Mouse (Mus musculus): ENCODE measurements around the gene Tmem132d. TPM values are rescaled to one million over a fixed set of nuclear protein-coding genes. Genes with fewer than 3 reads are reported as not detected.

Tmem132d gene
- polyA plus RNA-seq, 1 experiment from 2014 or later: 0.70 TPM

GRCm38 (mm10) chr5:127910356-127910755, 522.5 kb downstream of the Tmem132d start:
- H3K9me3 ChIP-seq: no peaks in the 10 kb centered on the region
- no peak overlapping the region for H3K4me3 ChIP-seq
- H3K9ac ChIP-seq (replicated peaks): no peak overlapping the region
- H3K27ac ChIP-seq (replicated peaks): no peak overlapping the region
- H3K4me1 ChIP-seq: no peaks in the 10 kb centered on the region
- H3K27me3 ChIP-seq: no peaks in the 10 kb centered on the region
- H3K36me3 ChIP-seq: no peaks in the 10 kb centered on the region
- 75% methylated on average over 2 of the region's 2 CpGs for WGBS
- ATAC-seq (ENCODE audit: low FRiP score, low read depth): no peak
- no peak overlapping the region for H3K4me2 ChIP-seq (replicated peaks)

DNA sequence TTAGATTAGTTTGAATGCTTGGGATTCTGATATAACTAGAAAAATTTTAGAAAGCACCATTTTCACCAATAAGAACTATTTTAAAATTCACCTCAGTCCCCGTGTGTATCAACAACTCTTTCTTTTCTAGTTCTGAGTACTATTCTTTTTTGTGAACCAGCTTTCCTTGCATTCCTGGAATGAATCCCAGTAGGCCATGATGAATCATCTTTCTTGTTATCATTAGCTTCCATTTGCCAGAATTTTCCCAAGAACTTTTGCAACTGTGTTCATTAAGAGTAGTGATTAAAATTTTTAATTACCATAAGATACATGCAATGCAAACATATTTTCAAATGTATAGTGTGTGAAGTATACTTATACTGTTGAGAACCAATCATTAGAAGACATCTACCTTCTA, 537.7 kb downstream of the Tmem132d start:
- Histone ChIP-seq H3K36me3 (no peaks in the 10 kb centered on the region), H3K4me1 (no peaks in the 10 kb centered on the region), H3K4me2 (replicated peaks) (no peak overlapping the region), H3K9me3 (no peaks in the 10 kb centered on the region), H3K4me3 (no peak overlapping the region), H3K9ac (replicated peaks) (no peak overlapping the region), H3K27ac (replicated peaks) (no peak overlapping the region), H3K27me3 (no peaks in the 10 kb centered on the region)
- no peak for ATAC-seq (ENCODE audit: low FRiP score, low read depth)
- WGBS: 89% methylated on average over 1 of the region's 1 CpGs

GRCm38 (mm10) chr5:127885566-127886505, 547.0 kb downstream of the Tmem132d start:
- Histone ChIP-seq H3K4me1 (no peaks in the 10 kb centered on the region), H3K9me3 (no peaks in the 10 kb centered on the region), H3K36me3 (no peaks in the 10 kb centered on the region), H3K4me3 (no peak overlapping the region), H3K27me3 (peaks cover 21% of the 10 kb centered on the region), H3K4me2 (replicated peaks) (no peak overlapping the region), H3K27ac (replicated peaks) (peak overlapping the region; percentile 15; the same call in 1 of the 2 replicates), H3K9ac (replicated peaks) (no peak overlapping the region)
- 43% methylated on average over 18 of the region's 18 CpGs for WGBS
- ATAC-seq (ENCODE audit: low FRiP score, low read depth): peak; percentile 76

DNA sequence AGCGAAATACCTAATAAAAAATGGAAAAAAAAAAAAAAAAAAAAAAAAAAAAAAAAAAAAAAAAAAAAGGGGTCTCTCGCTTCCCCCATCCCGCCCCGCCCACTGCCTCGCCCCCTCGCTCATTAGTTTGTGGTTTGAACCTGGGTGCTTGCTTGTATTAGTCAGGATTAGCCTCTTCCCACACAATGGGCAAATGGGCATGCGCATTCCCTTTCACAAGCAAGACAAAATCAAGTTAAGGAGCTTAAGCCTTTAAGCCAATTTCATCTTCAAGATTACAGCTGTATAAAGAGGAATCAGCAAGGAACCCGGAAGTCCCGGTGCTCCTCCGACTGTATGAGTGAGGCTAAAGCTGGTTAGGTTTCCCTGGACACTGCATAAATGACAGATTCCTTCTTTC, 549.9 kb downstream of the Tmem132d start:
- ATAC-seq (ENCODE audit: low FRiP score, low read depth): no peak
- WGBS: 24% methylated on average over 9 of the region's 10 CpGs
- Histone ChIP-seq H3K4me2 (replicated peaks) (no peak overlapping the region), H3K4me3 (no peak overlapping the region), H3K27me3 (peaks cover 19% of the 10 kb centered on the region), H3K36me3 (no peaks in the 10 kb centered on the region), H3K27ac (replicated peaks) (no peak overlapping the region), H3K4me1 (no peaks in the 10 kb centered on the region), H3K9me3 (no peaks in the 10 kb centered on the region), H3K9ac (replicated peaks) (no peak overlapping the region)

DNA sequence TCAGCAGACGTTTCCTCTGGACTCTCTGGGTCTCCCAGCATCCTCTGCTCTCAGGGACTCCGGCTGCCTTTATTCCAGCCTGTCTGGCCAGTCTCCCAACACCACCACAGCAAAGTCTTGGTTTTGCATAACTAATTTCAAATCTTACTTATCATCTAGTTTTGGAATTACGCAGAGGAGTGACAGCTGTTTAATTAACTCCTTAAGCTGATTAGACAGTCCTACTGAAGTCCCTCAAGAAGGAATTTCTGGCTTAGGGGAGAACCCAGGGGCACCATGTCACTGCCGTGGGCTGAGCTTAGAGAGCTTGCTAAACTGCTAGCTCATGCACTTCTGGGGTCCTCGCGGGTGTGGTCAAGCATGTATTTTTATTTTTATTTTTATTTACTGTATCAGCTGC, 558.4 kb downstream of the Tmem132d start:
- ATAC-seq (ENCODE audit: low FRiP score, low read depth): no peak

DNA sequence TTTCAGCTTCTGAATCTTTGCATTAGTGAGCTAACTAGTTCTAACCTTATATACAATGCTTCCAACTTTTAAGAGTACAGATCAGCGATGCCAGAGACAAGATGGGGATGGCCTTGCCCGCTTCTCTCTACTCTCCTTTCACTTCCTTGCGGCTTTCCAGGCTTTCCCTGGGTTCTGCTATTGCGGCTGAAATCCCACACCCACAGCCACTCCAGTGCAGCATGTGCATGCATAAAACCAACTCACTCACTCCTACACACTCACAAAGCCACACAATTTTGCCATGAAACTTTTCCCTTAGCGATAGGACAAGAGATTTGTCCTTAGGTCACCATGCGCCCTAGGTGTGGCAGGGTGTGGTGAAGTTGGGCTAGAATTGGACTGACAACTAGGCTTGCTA, 567.7 kb downstream of the Tmem132d start:
- no peak for ATAC-seq (ENCODE audit: low FRiP score, low read depth)
- H3K4me2 ChIP-seq (replicated peaks): no peak overlapping the region
- WGBS: 85% methylated on average over 6 of the region's 6 CpGs

More for the DNA sequence above, 558.4 kb downstream of the Tmem132d start:
- 73% methylated on average over 6 of the region's 6 CpGs for WGBS
- no peaks in the 10 kb centered on the region for H3K9me3 ChIP-seq
- no peaks in the 10 kb centered on the region for H3K36me3 ChIP-seq
- H3K4me1 ChIP-seq: no peaks in the 10 kb centered on the region
- H3K27ac ChIP-seq (replicated peaks): no peak overlapping the region
- no peak overlapping the region for H3K4me2 ChIP-seq (replicated peaks)
- H3K27me3 ChIP-seq: no peaks in the 10 kb centered on the region
- no peak overlapping the region for H3K9ac ChIP-seq (replicated peaks)
- H3K4me3 ChIP-seq: no peak overlapping the region

GRCm38 (mm10) chr5:127859719-127860118, 573.2 kb downstream of the Tmem132d start:
- no peak for ATAC-seq (ENCODE audit: low FRiP score, low read depth)
- Histone ChIP-seq H3K27ac (replicated peaks) (no peak overlapping the region), H3K4me3 (no peak overlapping the region), H3K36me3 (no peaks in the 10 kb centered on the region), H3K4me1 (no peaks in the 10 kb centered on the region), H3K9me3 (no peaks in the 10 kb centered on the region), H3K9ac (replicated peaks) (no peak overlapping the region), H3K27me3 (no peaks in the 10 kb centered on the region), H3K4me2 (replicated peaks) (no peak overlapping the region)
- WGBS: 80% methylated on average over 2 of the region's 2 CpGs

More for the DNA sequence above, 567.7 kb downstream of the Tmem132d start:
- no peaks in the 10 kb centered on the region for H3K4me1 ChIP-seq
- no peak overlapping the region for H3K9ac ChIP-seq (replicated peaks)
- H3K9me3 ChIP-seq: no peaks in the 10 kb centered on the region
- no peaks in the 10 kb centered on the region for H3K27me3 ChIP-seq
- H3K4me3 ChIP-seq: no peak overlapping the region
- H3K36me3 ChIP-seq: no peaks in the 10 kb centered on the region
- H3K27ac ChIP-seq (replicated peaks): no peak overlapping the region

- Histone ChIP-seq H3K36me3 (no peaks in the 10 kb centered on the region), H3K27me3 (no peaks in the 10 kb centered on the region), H3K4me2 (replicated peaks) (no peak overlapping the region), H3K4me3 (no peak overlapping the region), H3K9me3 (no peaks in the 10 kb centered on the region), H3K9ac (replicated peaks) (no peak overlapping the region), H3K27ac (replicated peaks) (no peak overlapping the region), H3K4me1 (no peaks in the 10 kb centered on the region)
- WGBS: 96% methylated on average over 1 of the region's 1 CpGs
- no peak for ATAC-seq (ENCODE audit: low FRiP score, low read depth)
Observed at GRCm38 (mm10) chr5:127852305-127852704, 580.6 kb downstream of the Tmem132d start.

- Histone ChIP-seq H3K9ac (replicated peaks) (no peak overlapping the region), H3K36me3 (no peaks in the 10 kb centered on the region), H3K4me1 (no peaks in the 10 kb centered on the region), H3K9me3 (no peaks in the 10 kb centered on the region), H3K27ac (replicated peaks) (no peak overlapping the region), H3K4me3 (no peak overlapping the region), H3K27me3 (no peaks in the 10 kb centered on the region), H3K4me2 (replicated peaks) (no peak overlapping the region)
- no peak for ATAC-seq (ENCODE audit: low FRiP score, low read depth)
- 93% methylated on average over 2 of the region's 2 CpGs for WGBS
Observed at GRCm38 (mm10) chr5:127831791-127832190, 601.1 kb downstream of the Tmem132d start.

DNA sequence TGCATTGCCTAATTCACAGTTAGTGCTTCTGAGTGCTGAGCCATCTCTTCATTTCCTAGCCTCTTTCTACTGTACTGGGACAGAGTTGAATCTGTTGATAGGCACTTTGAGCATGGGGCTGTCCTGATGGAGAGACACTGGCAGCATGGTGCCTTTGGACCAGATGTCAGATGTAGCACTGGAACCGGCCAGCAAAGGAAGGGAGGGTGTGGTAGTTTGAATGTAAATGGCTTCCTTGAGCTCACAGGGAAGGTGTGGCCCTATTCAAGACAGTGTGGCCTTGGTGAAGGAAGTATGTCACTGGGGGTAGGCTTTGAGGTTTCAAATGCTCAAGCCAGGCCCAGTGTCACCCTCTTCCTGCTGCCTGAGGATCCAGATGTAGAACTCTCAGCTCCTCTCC, 602.0 kb downstream of the Tmem132d start:
- H3K9me3 ChIP-seq: no peaks in the 10 kb centered on the region
- no peak overlapping the region for H3K27ac ChIP-seq (replicated peaks)
- 68% methylated on average over 1 of the region's 1 CpGs for WGBS
- no peaks in the 10 kb centered on the region for H3K36me3 ChIP-seq
- H3K4me3 ChIP-seq: no peak overlapping the region
- no peak overlapping the region for H3K9ac ChIP-seq (replicated peaks)
- H3K4me2 ChIP-seq (replicated peaks): no peak overlapping the region
- H3K27me3 ChIP-seq: no peaks in the 10 kb centered on the region
- H3K4me1 ChIP-seq: no peaks in the 10 kb centered on the region
- ATAC-seq (ENCODE audit: low FRiP score, low read depth): no peak

DNA sequence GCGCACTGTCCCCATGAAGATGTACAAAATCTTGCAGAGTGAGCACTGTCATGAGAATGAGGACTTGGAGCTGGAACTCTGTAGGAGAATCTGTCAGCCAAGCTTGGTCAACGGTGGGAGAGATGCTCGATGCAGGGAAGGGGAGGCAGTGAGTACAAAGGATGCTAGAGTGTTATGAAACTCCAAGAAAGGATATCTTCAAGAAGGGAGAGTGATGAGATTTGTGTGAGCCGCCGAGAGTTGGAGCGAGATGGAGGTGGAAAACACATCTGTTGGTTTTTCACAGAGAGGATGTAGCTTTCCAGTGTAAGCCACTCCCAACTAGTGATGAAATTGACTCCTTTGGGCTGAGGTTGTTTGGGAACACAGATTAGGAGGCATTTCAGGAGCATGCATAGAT, 604.1 kb downstream of the Tmem132d start:
- ATAC-seq (ENCODE audit: low FRiP score, low read depth): no peak
- H3K4me3 ChIP-seq: no peak overlapping the region
- 89% methylated on average over 6 of the region's 6 CpGs for WGBS
- H3K9me3 ChIP-seq: no peaks in the 10 kb centered on the region
- no peaks in the 10 kb centered on the region for H3K27me3 ChIP-seq
- no peak overlapping the region for H3K9ac ChIP-seq (replicated peaks)
- no peak overlapping the region for H3K27ac ChIP-seq (replicated peaks)
- H3K36me3 ChIP-seq: no peaks in the 10 kb centered on the region
- H3K4me2 ChIP-seq (replicated peaks): no peak overlapping the region
- no peaks in the 10 kb centered on the region for H3K4me1 ChIP-seq

DNA sequence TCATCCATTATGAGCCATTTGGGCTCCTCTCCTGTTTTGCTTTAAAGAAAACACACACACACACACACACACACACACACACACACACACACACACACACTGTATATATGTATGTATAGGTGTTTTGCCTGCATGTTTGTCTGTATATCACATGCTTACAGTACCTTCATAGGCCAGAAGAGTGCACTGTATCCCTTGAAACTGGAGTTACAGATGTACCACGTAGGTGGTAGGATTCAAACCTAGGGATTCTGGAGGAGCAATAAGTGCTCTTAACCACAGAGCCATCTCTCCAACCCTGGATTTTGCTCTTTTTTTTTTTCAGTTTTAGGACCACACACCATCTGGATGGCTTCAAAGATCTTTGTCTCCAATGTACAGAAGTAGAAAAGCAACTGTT, 610.9 kb downstream of the Tmem132d start:
- H3K9me3 ChIP-seq: no peaks in the 10 kb centered on the region
- no peaks in the 10 kb centered on the region for H3K4me1 ChIP-seq
- 26% methylated on average over 1 of the region's 1 CpGs for WGBS
- H3K9ac ChIP-seq (replicated peaks): no peak overlapping the region
- H3K4me3 ChIP-seq: no peak overlapping the region
- H3K27me3 ChIP-seq: no peaks in the 10 kb centered on the region
- H3K27ac ChIP-seq (replicated peaks): no peak overlapping the region
- no peaks in the 10 kb centered on the region for H3K36me3 ChIP-seq
- no peak overlapping the region for H3K4me2 ChIP-seq (replicated peaks)
- no peak for ATAC-seq (ENCODE audit: low FRiP score, low read depth)
